Mouse (Mus musculus) testis, adult 2 months (tissue): ENCODE data around the gene Syde2. TPM values are rescaled to one million over a fixed set of nuclear protein-coding genes. Genes with fewer than 3 reads are reported as not detected.
A peak's percentile ranks its signal among the peaks of the same experiment; 100 is the strongest.
"Not testable (repeated sequence)": the region's sequence is repeated elsewhere in the genome, so short reads cannot be mapped to it uniquely, and the experiment has no call there.

Experiments
- H3K27ac ChIP-seq: fragments of 200-500 bp; 2 replicates; pipeline ENCODE4 v1.5.1; 2012; ENCODE audit warnings: low read depth, low read length; ENCODE audit not compliant: control insufficient read depth, insufficient read depth
- H3K27me3 ChIP-seq: fragments of 200-500 bp; 2 replicates; pipeline ENCODE4 v1.6.1; 2012; ENCODE audit warnings: mild to moderate bottlenecking, low read length, moderate library complexity; ENCODE audit not compliant: control insufficient read depth, insufficient read depth
- H3K36me3 ChIP-seq: fragments of 200-500 bp; 2 replicates; pipeline ENCODE4 v1.6.1; 2012; ENCODE audit warnings: mild to moderate bottlenecking, low read length; ENCODE audit not compliant: control insufficient read depth, insufficient read depth
- H3K4me1 ChIP-seq: fragments of 200-500 bp; 2 replicates; pipeline ENCODE4 v1.6.1; 2012; ENCODE audit warnings: low read length; ENCODE audit not compliant: control insufficient read depth, insufficient read depth
- H3K4me3 ChIP-seq: fragments of 200-500 bp; 2 replicates; pipeline ENCODE4 v1.5.1; 2012; ENCODE audit warnings: low read depth, mild to moderate bottlenecking, low read length, moderate library complexity, mixed read lengths; ENCODE audit not compliant: control insufficient read depth
- CTCF ChIP-seq: fragments of 200-500 bp; IDR thresholded peaks from 2 replicates; pipeline ENCODE4 v1.5.1; 2012; ENCODE audit warnings: low read depth, mild to moderate bottlenecking, inconsistent platforms, low read length, moderate library complexity; ENCODE audit not compliant: control insufficient read depth, insufficient read depth, insufficient replicate concordance
- POLR2A ChIP-seq: fragments of 200-500 bp; IDR thresholded peaks from 2 replicates; pipeline ENCODE4 v1.6.1; 2012; ENCODE audit warnings: low read depth, mild to moderate bottlenecking, inconsistent platforms, low read length, moderate library complexity; ENCODE audit not compliant: control insufficient read depth
- polyA plus RNA-seq: library from polyadenylated mRNA; depleted of rRNA; stranded (reverse); fragments of >200 nt; gene quantifications from 2 replicates; pipeline ENCODE4 v1.2.3, GENCODE M21; 2012

Syde2 gene
- polyA plus RNA-seq, 1 experiment, result 0.77 TPM

DNA sequence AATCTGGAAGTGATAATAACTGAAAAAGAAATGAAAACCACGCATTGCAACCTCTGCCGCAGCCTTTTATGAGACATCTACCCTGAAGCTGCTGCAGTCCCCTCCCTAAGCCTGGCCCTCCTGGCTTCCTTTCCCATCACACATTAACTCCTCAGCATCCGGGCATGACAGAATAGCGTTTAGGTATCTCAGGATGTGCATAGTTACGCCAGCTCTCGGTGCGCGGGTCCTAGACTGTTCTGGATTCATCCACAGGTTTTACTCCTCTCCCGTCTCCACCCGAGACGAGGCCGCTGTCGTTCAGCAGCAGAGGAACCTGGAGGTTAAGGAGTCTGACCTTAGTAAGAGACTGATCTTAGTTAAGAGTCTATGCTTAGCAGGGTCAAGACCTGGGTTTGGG lies 3.5 kb downstream of the Syde2 start:
- no peaks in the 10 kb centered on the region for H3K27me3 ChIP-seq
- TF ChIP-seq CTCF (no peak), POLR2A (no peak)
- H3K36me3 ChIP-seq, result no peaks in the 10 kb centered on the region
- H3K4me1 ChIP-seq, result peaks cover 12% of the 10 kb centered on the region
- no peak overlapping the region for H3K27ac ChIP-seq
- H3K4me3 ChIP-seq, result no peak overlapping the region

DNA sequence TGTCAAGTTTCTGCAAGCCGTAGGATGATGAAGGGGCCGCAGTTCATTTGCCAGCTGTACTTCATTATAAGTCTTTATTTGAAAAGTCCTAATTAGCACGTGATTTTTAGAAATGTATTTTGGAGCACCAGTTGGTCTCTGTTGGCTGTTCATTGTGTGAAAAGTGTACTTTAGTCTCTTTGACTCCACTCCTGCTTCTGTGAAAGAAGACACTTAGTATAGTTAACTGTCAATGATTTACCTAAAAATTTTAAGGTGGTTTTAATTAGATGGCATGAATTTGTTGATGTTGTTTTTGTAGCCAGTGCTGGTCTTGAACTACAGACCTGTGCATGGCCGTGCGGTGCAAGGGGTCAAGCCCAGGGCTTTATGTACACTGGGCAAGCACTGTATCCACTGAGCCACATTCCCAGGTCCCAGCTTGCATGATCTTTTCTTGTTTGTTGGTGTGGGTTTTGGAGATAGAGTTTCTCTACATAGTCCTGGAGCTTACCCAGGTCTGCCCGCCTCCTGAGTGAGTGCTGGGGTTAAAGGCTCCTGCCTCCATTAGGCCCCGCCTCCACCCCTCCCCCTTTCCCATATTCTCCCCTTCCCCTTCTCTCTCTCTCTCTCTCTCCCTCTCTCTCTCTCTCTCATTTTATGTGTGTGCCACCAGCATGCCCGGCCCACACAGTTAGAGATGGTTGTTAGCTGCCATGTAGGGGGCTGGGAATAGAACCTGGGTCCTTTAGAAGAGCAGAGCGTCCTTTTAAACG lies 4.5 kb downstream of the Syde2 start:
- Histone ChIP-seq H3K27ac (no peak overlapping the region), H3K36me3 (no peaks in the 10 kb centered on the region), H3K27me3 (no peaks in the 10 kb centered on the region), H3K4me1 (peaks cover 11% of the 10 kb centered on the region), H3K4me3 (no peak overlapping the region)
- no peak for TF ChIP-seq POLR2A
- no peak for TF ChIP-seq CTCF

DNA sequence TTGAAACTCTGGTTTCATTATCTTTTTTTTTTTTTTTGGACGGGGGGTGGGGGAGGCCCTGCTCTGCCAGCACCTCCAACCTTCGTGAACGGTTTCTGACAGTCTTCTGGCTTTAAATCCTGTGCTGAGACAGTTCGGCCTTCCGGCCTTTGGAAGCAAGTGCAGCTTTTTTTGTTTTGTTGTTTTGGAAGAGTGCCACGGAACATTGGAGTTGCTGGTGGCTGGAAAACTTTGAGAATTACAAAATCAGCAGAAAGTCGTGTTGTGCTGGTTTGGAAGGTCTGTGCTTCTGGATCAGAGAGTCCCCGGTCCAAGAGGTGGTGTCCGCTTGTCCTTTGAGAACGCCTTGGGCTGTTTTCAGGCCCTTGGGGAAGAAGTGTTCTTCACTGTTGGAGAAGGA lies 5.1 kb downstream of the Syde2 start:
- TF ChIP-seq CTCF, result no peak
- TF ChIP-seq POLR2A, result no peak

DNA sequence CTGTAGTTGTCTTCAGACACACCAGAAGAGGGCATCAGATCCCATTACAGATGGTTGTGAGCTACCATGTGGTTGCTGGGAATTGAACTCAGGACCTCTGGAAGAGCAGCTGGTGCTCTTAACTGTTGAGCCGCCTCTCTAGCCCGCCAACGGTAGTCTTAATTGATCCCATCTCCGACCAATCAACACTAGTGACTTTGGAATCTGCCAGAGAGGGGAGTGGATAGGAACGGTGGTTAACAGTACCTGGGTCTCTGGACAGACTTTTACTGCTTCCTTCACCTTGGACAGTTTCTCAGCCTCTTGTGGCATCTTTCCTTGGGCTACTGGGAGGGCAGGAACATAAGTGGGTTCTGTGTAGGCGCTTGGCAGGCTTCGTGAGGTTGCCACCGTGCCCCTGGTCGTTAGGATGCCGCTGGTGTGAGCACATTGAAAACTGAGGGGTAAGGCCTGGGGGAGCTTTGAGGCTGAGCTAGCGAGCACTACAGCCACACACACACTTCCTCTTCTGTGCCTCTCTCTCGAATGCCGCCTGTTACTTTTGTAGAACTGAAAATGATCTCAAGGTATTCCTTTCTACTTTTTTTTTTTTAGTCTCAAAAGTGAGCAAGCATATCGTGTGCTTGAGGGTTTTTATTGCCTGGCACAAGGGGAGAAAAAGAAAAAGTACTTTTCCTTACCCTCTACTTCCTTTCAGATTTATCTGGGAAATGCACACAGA lies 6.0 kb downstream of the Syde2 start:
- no peak overlapping the region for H3K27ac ChIP-seq
- H3K4me1 ChIP-seq, result peaks cover 3% of the 10 kb centered on the region
- H3K4me3 ChIP-seq, result no peak overlapping the region
- TF ChIP-seq CTCF (no peak), POLR2A (no peak)
- H3K36me3 ChIP-seq, result no peaks in the 10 kb centered on the region
- H3K27me3 ChIP-seq, result no peaks in the 10 kb centered on the region

More for the DNA sequence above, 5.1 kb downstream of the Syde2 start:
- H3K27me3 ChIP-seq, result no peaks in the 10 kb centered on the region
- peak overlapping the region; percentile 21; the same call in 1 of the 2 replicates for H3K27ac ChIP-seq
- peaks cover 8% of the 10 kb centered on the region for H3K4me1 ChIP-seq
- no peaks in the 10 kb centered on the region for H3K36me3 ChIP-seq
- H3K4me3 ChIP-seq, result no peak overlapping the region

DNA sequence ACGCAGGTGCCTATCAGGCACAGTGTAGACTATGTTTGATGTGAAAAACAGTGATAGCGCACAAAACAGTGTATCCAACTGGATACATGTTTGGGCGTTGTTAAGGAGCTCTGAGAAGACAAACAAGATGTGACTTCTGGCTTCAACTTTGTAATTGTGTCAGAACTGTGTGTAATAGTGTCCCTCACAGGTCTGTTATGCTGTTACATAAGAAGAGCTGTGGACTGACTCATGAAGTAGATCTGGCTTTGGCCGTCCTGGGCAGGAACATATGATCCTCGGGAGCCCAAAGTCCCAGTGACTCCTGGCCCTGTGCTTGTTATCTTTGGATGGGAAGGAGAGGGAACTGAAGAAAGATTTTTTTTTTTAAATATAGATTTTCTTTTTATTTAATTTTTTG lies 7.8 kb downstream of the Syde2 start:
- Histone ChIP-seq H3K27ac (no peak overlapping the region), H3K4me1 (no peaks in the 10 kb centered on the region), H3K4me3 (no peak overlapping the region), H3K27me3 (no peaks in the 10 kb centered on the region), H3K36me3 (no peaks in the 10 kb centered on the region)
- no peak for TF ChIP-seq CTCF
- TF ChIP-seq POLR2A, result no peak

DNA sequence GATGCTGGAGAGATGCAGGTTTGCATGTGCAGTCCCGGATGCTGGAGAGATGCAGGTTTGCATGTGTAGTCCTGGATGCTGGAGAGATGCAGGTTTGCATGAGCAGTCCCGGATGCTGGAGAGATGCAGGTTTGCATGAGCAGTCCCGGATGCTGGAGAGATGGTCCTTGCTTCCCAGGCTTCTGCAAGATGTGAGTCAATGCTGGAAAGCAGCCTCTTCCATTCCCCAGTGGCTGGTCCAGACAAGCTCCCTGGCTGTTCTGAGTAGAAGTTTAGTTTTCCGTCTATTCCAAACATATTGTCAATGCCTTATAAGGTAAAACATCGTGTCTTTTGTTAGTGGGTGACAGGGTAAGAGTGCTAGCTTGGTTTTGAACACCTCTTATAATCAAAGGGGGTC lies 8.9 kb downstream of the Syde2 start:
- H3K4me3 ChIP-seq, H3K36me3 ChIP-seq: not testable (repeated sequence)

DNA sequence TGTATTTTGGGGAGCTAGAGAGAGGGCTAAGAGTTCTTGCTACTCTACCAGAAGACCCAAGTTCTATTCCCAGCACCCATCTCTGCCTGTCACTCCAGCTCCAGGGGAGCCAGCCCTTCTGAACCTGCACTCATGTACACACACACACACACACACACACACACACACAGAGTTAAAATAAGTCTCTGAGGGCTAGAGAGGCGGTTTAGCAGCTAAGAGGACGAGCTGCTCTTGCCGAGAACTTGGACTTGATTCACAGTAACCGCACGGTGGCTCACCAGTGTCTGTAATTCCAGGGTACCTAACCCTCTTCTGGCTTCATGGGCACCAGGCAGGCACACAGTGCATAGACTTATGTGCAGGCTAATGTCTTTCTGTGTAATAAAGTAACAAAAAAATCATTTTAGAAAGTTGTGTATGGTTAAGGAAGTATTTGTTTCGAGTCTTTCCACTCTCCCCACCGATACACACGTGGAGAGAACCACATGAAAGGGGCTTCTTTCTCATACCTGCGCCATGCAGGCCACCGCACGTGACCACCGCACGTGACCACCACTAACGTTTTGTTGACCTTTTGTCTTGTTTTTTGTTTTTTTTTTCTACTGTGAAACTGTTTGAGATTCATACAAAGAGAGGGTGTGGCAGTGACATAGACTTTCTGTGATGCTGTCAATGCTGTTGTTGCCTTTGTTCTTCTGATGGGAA lies 16.8 kb downstream of the Syde2 start:
- Histone ChIP-seq H3K36me3 (no peaks in the 10 kb centered on the region), H3K27me3 (no peaks in the 10 kb centered on the region), H3K27ac (no peak overlapping the region), H3K4me1 (no peaks in the 10 kb centered on the region), H3K4me3 (no peak overlapping the region)
- no peak for TF ChIP-seq CTCF
- TF ChIP-seq POLR2A, result no peak

More for the DNA sequence above, 8.9 kb downstream of the Syde2 start:
- not testable (repeated sequence) for H3K27ac ChIP-seq, H3K27me3 ChIP-seq, H3K4me1 ChIP-seq
